Mouse (Mus musculus) ovary, postnatal 36 days (tissue): Measurements from ENCODE around the gene Trim47.

Experiments
- DNase-seq: peaks from one replicate; pipeline ENCODE4 v3.0.0; 2022; ENCODE audit warnings: low spot score, mixed read lengths

Trim47 gene

DNA sequence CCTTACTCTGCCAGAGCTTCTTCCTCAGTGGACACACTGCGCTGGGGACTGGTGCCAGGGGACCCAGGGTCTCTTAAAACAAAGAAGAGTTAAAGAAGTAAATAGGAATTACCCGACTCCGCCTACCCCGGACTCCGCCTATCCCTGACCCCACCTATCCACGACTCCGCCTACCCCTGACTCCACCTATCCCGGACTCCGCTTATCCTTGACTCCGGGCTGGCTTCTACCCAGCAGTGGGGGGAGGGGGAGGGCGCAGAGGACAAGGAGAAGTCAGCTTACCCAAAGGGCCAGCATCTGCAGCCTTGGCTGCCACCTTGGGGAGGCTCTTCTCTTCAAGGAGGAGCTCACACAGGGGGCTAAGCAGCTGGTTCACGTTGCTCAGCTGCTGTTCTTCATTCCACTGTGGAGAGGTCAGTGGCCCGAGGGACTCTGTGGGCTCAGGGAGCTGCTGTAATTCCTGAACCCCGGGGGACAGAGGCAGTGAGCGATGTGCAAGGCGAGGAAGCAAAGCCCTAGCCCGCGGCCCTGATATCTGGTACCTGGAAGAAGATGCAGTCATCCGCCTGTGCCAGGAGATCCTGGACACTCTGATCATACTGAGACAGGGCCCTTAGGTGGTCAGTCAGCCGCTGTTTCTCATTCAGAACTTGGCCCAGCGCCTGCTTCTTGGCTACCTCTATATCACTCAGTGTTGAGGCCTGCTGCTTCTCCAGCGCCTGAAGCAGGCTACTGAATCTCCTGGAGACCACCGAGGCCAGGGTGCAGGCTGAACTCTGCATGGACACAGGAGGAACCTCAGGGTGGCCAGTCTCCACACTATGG lies at the start of gene Trim47:
Gene Trim47, minus strand, starts transcription at position 55 of the 825 bp plus-strand sequence.
- DNase-seq: peak; percentile 88

DNA sequence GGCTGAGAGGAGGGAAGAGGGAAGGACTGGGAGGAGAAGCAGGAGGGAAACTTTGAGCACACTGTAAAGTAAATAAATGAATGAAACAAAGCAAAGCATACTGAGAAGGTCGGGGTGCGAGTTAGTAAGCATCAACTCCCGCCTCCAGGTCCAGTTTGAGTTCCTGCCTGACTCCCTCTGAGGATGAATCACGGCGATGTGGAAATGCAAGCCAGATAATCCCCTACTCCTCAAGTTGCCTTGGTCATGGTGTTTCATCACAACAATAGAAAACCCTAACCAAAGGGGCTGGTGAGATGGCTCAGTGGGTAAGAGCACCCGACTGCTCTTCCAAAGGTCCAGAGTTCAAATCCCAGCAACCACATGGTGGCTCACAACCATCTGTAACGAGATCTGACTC lies 49.0 kb upstream of the Trim47 start:
- no peak for DNase-seq

DNA sequence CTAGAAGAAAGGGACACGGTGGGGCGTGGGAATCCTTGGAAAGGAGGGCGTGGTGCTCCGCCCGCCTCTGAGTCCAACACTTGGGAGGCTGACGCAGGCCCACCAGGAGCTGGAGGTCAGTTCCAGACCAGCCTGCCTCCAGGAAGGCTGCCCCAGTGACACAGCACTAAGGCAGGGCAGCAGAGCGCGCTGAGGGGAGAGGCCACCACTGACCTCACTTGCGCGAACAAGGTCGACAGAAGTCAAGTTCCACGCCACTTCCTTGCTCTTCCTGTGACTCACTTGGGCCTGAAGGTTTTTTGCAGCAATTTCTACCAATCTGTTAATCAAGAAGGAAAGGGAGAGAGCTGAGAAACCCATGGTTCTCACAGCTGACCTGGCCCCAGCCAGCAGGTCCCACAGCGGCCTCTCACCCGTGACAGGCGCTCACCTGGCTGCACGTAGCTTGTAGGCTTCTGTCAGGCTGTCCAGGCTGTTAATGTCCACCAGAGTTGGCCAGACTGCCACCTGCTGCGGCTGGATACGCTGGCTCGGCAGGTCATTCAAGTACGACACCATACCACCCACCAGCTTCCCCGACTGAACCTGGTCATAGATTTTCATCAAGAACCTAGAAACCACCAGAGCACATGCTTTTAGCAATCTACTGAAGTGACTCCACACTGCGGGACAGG lies 47.9 kb upstream of the Trim47 start:
- DNase-seq: no peak

DNA sequence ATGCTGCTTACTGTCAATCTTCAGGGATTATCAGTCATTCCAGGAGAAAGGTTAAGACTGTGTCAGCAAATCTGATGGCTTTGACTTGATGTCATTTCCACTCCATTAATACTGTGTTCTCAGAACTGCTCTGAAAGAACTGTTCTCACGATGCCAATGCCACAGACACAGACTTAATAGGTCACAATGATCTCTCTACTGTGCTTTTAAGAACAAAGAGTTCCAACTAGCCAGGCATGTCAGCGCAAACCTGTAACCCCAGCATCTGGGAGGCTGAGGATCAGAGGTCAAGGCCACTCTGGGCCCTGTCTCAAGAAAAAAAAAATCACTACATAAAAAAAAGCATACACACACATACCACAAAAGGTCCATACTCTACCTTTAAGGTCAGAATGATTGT lies 44.9 kb upstream of the Trim47 start:
- DNase-seq: no peak

DNA sequence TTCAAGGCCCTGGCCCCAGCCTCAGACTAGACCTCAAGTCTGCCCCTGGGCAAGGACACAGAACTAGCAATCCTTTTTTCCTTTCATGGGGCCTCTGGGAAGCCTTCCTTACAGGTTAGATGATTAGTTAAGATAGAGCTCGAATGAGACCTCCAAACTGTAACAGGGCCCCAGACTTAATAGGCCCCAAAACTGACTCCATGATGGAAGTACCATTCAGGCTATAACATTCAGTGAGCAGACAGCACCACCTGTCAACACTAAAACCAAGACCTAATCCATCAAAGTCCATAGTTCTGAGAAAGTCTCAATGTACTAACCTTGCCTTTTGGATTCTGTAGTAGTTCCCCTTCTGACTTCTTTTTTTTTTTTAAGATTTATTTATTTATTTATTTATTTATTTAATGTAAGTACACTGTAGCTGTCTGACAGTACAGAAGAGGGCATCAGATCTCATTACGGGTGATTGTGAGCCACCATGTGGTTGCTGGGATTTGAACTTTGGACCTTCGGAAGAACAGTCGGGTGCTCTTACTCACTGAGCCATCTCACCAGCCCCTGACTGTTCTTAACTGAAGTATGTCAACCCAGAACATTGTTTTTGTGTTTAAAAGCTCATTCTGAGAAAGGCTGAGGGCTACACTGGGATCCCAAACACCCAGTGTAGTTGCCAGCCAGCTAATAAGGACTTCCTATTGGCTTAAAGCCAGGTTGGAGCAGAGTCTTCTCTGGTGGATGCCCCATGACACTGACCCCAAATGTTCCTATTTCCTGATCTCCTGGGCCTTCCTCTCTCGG lies 43.2 kb upstream of the Trim47 start:
- no peak for DNase-seq

DNA sequence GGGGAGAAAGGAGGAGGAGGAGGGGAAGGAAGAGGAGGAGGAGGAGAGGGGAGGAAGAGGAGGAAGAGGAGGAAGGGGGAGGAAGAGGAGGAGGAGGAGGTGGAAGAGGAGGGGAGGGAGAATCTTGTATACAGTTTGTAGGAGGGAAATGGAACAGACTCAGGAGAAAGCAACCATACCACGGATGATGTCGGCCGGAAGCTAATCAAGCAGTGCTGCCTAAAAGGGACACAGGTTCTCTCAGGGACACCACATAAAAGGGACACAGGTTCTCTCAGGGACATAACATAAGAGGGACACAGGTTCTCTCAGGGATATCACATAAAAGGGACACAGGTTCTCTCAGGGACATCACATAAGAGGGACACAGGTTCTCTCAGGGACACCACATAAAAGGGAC lies 42.2 kb upstream of the Trim47 start:
- DNase-seq: no peak

DNA sequence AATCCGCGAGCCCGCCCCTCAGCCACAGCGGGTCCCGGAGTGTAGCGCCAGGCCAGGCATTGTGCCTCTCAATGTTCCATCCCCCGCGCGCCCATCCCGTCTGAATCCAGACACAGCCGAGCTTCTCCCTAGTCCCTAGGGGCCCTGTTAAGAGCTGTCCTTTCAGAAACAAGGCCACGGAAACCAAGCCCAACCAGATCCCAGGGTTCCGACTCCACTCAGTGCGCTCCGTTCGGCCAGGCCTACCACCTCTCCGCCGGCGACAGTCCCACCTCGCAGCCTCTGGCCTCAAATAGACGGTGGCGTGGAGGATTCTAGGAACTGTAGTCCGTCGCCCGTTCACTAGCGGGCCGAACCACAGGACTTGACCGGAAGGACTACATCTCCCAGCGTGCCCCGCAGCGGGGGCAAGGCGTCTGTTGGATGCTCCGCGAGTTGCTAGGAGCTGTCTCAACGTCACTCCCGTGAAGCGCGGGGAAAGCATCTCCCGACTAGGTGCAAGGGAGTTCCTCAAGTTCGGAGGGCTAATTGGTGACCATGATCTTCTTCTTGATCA lies 41.0 kb upstream of the Trim47 start, which contains the start of gene Fbf1:
Gene Fbf1, minus strand, starts transcription at position 283 of the 556 bp plus-strand sequence.
- peak; percentile 92 for DNase-seq

DNA sequence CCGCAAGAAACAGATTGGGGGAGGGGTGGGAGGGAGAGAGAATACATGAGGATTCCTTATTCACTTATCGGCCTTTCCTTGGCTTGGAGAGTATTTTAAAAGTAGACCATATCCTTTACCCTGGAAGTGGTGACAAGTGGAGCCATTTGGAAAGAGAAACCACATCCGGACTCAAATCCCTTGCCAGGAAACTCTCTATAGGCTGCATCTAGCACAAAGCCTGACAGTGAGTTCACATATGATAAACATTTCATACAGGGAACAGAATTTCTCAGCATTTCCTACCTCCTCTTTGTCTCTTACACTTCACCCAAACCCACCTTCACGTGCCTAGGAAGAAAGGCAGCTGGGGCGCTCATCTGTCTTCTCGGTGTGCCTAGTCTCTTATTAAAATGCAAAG lies 40.2 kb upstream of the Trim47 start:
- DNase-seq: no peak

DNA sequence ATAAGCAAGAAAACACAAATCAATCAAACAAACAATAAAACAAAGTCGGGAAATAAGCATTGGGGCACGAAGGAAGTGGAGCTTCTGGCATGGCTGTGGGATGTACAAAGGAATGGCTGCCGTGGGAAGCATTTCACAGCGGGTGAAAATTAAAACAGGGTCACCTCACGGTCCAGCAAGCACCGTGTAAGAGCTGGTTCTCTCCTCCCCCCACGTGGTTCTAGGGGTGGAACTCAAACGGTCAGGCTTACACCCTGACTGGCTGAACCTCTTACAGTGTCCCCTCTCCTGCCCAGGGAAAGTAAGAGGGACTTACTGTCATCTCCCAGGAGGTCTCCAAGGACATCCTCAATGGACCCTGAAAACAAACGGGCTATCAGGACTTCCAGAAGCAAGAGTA lies 36.0 kb upstream of the Trim47 start:
- no peak for DNase-seq

DNA sequence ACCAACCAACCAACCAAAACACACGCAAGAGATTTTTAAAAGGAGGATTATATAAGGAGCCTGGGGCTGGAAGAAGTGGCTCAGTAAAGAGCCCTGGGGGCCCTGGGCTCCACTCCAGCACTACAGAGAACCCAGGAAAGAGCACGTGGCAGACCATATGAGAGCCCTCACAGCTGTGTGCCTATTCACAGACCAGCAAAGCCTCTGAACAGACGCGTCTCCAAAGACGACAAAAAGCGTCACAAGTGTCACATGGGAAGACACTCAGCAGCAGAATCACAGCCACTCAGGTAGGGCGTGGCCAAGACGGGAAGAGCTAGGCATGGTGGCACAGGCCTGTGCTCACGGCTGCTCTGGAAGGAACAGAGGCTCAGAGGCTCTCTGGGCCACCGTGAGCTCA lies 35.1 kb upstream of the Trim47 start:
- no peak for DNase-seq

DNA sequence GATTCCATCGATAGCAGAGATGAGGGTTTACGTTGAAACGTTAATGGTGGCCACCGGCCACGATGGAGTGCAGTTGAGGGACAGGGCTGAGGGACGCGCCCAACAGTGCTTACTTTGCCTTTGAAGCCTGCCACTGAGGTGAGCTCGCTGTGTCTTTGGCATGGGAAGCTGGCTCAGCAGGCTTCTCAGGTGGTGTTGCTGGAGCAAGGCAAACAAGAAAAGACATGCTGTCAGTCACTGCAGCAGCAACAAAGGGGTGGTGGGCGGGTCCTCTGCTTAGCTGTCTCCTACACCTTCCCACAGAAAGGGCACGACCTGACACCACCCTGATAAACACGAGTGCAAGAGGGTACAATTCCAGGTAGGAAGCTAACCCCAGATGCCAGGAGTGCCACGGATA lies 34.3 kb upstream of the Trim47 start:
- no peak for DNase-seq

DNA sequence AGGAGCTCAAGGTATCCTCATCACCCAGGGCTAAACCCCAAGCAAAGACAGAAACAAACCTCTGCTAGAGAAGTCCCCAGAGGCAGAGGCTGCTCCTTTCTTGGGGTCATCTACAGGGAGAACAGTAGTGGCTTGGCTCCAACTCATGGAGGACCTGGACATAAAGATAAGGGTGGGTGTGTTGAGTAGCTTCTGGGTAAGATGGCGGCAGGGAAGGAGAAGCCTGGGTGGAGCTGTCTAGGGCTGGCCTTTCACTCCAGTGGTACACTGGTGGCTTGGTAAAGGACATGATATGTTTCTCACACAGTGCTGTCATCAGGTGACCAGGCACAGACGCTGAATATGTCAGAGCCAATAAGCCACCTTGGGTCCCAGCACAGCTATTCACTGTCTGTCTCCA lies 23.9 kb upstream of the Trim47 start:
- DNase-seq: no peak

DNA sequence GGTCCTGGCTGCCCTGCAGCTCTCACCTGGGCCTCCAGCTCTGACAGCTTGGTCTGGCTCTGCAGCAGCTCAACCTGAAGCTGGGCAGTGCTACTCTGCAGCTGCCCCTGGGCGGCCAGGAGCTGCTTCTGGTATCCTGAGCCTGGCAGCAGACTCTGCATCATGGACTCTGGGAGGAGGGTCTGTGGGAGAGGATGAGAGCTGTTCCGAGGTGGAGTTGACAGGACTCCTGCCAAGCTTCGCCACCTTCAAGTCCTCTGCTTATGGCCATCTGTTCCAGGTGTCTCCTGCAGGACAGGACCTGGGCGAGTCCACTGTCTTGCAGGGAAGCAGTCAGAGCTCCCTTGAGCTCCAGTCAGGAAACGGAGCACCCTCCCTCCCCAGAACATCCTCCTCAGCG lies 22.3 kb upstream of the Trim47 start:
- no peak for DNase-seq

DNA sequence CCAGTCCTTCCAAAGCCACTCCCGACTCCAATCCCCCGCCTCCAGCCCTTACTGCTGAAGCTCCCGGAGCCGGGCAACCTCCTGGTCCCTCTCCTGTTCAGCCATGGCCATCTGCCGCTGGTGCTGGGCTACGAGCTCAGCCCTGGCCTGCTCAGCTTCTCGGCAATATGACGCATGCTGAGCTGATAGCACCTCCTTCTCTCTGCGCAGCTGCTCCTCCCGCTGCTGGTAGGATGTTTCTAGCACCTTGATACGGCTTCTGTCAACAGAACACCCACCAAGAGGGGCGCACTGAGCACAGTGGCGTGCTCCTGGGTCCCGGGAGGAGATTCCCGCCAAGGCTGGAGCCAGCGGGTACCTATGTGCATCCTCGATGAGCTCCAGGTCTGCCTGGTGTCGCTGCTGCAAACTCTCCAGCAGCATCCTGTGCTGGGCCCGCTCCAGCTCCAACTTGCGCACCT lies 21.8 kb upstream of the Trim47 start:
- DNase-seq: no peak

DNA sequence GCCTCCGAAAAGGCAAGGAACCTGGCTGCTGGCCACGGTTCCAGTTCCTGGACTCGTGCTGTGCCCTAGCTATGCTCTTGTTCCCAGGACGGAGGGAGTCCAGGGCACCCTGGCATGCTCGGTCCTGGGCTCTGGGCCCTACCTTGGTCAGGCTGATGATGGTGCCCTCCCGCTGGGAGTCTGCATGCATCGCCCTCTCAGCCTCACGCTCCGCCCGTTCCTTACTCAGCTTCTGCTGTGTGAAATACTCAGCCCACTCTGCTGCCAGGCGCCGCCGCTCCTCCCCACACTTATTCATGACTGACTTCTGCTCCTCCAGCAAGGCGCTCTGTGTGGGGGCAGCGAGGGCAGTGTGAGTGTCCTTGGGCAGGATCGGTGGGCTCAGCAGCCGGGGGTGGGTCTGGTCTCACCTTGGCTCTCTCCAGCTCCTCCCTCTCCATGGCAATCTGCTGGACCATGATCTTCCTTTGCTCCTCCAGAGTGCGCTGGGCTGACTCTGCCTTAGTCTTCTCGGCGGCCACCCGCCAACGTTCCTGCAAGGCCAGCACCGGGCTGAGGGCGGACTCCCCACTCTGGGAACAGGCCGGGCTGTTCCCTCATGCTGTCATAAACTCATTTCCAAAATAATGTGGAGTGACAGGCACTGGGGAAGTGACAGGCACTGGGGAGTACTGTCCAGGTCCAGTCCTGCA lies 19.4 kb upstream of the Trim47 start:
- peak; percentile 51 for DNase-seq

DNA sequence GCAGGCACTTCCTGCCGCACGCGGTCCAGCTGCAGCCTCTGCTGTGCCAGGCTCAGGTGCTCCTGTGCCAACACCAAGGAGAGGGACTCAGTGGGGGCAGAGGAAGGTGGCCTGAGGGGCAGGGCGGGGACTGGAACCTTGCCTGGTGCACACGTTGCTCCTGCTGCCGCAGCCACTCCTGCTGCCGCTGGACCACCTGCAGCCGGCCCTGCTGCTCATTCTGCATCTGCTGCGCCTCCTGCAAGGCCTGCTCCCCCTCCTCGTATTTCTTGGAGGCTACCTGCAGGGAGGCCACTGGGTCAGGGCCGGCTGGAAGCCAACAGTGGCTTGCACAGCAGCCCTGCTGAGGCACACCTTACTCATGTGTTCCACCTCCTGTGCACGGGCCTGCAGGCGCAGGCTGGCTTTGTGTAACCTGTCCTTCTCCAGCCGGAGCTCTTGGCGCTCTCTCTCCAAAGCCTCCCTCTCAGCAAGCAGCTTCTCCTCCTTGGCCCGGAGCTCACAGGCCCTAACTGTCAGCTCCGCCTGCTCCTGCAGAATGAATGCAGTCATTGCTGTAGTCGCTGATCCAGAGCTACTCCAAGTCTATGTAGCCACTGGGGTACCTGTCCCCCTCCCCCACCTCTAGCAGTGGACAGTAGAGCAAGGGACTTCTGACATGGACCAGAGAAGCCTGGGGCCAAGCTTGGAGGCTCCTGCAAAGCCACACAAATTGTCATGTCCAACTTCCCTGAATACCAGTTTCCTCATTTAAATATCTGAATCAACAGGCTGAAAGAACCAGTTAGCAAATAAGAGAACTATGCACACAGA lies 18.7 kb upstream of the Trim47 start:
- DNase-seq: no peak

DNA sequence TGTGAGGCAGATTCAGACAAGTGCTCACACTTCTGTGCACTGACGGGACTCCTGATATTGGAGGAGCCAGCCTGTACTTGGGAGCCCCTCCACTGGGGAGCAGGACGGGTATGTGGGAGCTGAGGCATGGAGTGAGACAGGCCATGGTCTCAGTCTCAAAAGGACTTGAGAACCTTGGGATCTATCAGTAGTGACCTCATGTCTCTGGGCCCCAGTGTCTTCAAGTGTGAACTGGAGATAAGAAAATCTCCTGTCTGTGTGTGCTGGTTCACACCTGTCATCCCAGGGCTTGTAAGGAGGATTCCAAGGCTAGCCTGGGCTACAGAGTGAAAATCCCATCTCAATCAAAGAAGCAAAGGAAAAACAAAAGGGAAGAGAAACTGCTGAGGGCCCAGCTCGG lies 16.5 kb upstream of the Trim47 start:
- DNase-seq: no peak

DNA sequence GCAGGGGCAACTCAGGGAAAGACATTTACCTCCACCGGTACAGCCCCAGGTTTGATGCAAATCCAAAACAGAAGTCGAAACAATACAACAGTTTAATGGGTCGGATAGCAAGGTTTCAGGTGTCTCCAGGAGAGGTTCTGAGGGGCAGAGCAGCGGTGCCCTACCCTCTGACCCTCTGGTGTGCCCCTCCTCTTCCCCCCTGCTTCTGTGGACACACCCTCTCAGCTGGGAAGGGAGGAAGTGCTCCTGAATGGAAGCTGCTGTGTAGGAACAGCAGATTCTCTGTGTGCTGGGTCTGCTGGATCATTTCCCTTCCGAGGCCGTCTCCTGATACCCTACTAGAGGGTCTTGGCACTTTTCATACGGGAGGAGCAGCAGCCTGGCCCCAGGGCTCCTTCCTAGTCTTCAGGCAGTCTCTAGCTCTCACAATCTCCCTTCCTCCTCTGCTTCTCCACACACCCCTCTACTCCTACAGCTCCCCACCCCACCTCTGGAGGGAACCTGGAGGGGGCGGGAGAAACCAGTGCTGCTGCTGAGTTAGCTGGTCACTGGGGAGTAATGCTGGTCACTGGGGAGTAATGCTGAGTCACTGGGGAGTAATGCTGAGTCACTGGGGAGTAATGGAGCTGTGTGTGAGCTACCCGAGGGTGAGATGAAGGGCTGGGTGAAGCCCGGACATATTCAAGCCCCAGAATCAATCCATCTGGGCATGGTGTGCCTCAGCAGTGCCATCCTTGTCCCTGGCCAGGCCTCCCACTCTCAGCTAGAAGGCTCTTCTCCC lies 15.4 kb upstream of the Trim47 start:
- DNase-seq: no peak

DNA sequence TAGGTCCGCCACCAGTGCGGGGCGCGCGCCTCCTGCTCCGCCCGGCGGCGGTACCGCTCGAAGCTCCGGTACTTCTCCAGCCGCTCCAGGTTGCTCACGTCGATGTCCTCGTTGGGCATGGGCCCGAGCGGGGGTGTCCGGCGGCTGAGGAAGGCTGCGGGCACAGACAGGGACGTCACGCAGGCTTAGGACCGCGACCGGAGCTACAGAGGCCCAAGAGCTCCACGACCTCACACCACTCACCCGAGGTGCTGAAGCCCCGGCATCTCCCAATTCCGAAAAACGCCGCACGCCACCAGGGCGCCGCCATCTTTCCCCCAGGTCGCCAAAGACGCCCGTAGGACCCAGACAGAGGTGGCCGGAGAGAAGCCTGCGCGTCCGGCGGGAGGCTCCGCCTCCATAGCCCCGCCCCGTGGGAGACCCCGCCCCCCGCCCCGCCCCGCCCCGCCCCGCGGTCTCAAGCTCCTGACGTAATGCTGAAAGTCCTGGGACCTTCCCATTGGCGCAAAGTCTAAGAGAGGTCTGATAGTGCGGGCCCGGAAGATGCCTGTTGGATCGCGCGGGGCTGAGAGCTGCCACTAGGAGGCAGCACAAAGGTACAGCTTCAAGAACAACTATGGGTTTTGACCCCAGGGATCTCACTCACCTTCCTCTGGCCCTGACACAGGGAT lies 11.6 kb upstream of the Trim47 start, which contains the start of gene Mrpl38:
Gene Mrpl38, minus strand, starts transcription at position 401 of the 671 bp plus-strand sequence.
- peak; percentile 89 for DNase-seq
